Mouse (Mus musculus) spleen, embryonic (tissue): ENCODE data around the gene Gtsf1l.

ENCODE experiments used
- CTCF ChIA-PET: fragments of 350-600 bp; sonication (Branson Sonifier 250); formaldehyde crosslinking; loops from one replicate; lab custom pipeline; 2022; lab: Charles Lee

Gtsf1l gene

GRCm38 (mm10) chr2:163087728-163088127 lies at the start of gene Gtsf1l:
Gtsf1l (minus strand) TSS chr2:163087855.
- CTCF ChIA-PET = no interaction called here

GRCm38 (mm10) chr2:163136996-163137395 lies 49.3 kb upstream of the Gtsf1l start:
- CTCF ChIA-PET = no interaction called here

GRCm38 (mm10) chr2:163135931-163136330 lies 48.3 kb upstream of the Gtsf1l start:
- CTCF ChIA-PET = no interaction called here

GRCm38 (mm10) chr2:163132314-163132713 lies 44.7 kb upstream of the Gtsf1l start:
- CTCF ChIA-PET = no interaction called here

- CTCF ChIA-PET = no interaction called here
Observed at GRCm38 (mm10) chr2:163130837-163131236, 43.2 kb upstream of the Gtsf1l start.

- CTCF ChIA-PET = no interaction called here
Observed at GRCm38 (mm10) chr2:163123496-163123895, 35.8 kb upstream of the Gtsf1l start.

- CTCF ChIA-PET = no interaction called here
Observed at GRCm38 (mm10) chr2:163122319-163122718, 34.7 kb upstream of the Gtsf1l start.

- CTCF ChIA-PET = no interaction called here
Observed at GRCm38 (mm10) chr2:163121353-163121660, 33.7 kb upstream of the Gtsf1l start.

GRCm38 (mm10) chr2:163120626-163121352 lies 33.1 kb upstream of the Gtsf1l start:
- CTCF ChIA-PET = interaction anchor here (0.7 kb wide), 1 partner anchor 26 kb away, joined by 3 read pairs; no protein-coding TSS in a partner anchor

GRCm38 (mm10) chr2:163111413-163112201 lies 24.0 kb upstream of the Gtsf1l start:
- CTCF ChIA-PET = no interaction called here

GRCm38 (mm10) chr2:163110706-163111105 lies 23.1 kb upstream of the Gtsf1l start:
- CTCF ChIA-PET = no interaction called here

GRCm38 (mm10) chr2:163108385-163108784 lies 20.7 kb upstream of the Gtsf1l start:
- CTCF ChIA-PET = no interaction called here

GRCm38 (mm10) chr2:163104086-163104770 lies 16.6 kb upstream of the Gtsf1l start:
- CTCF ChIA-PET = no interaction called here

GRCm38 (mm10) chr2:163102900-163103653 lies 15.4 kb upstream of the Gtsf1l start:
- CTCF ChIA-PET = interaction anchor here (0.7 kb wide), 1 partner anchor 14 kb away, joined by 4 read pairs; no protein-coding TSS in a partner anchor

- CTCF ChIA-PET = no interaction called here
Observed at GRCm38 (mm10) chr2:163102216-163102615, 14.6 kb upstream of the Gtsf1l start.

- CTCF ChIA-PET = no interaction called here
Observed at GRCm38 (mm10) chr2:163101646-163102203, 14.1 kb upstream of the Gtsf1l start.

GRCm38 (mm10) chr2:163100551-163100950 lies 12.9 kb upstream of the Gtsf1l start:
- CTCF ChIA-PET = interaction anchor here (0.7 kb wide), 1 partner anchor 86 kb away, joined by 3 read pairs; no protein-coding TSS in a partner anchor

GRCm38 (mm10) chr2:163099919-163100318 lies 12.3 kb upstream of the Gtsf1l start:
- CTCF ChIA-PET = no interaction called here

GRCm38 (mm10) chr2:163095784-163096183 lies 8.1 kb upstream of the Gtsf1l start:
- CTCF ChIA-PET = no interaction called here

GRCm38 (mm10) chr2:163094909-163095308 lies 7.3 kb upstream of the Gtsf1l start:
- CTCF ChIA-PET = no interaction called here

GRCm38 (mm10) chr2:163089475-163090123 lies 1.9 kb upstream of the Gtsf1l start:
- CTCF ChIA-PET = interaction anchor here (0.6 kb wide), 1 partner anchor 13 kb away, joined by 4 read pairs; no protein-coding TSS in a partner anchor
